Mouse (Mus musculus) left cerebral cortex, adult 11 months (tissue): ENCODE measurements around the gene Aplp1.
A peak's percentile ranks its signal among the peaks of the same experiment; 100 is the strongest.
"Not testable (repeated sequence)": the region's sequence is repeated elsewhere in the genome, so short reads cannot be mapped to it uniquely, and the experiment has no call there.

Experiments
- DNase-seq: peaks from one replicate; pipeline ENCODE4 v3.0.0; 2022; ENCODE audit warnings: low spot score

Gene Aplp1

GRCm38 (mm10) chr7:30444971-30445751 is at the start of gene Aplp1:
Aplp1 (minus strand) TSS chr7:30445535.
- no peak for DNase-seq

DNA sequence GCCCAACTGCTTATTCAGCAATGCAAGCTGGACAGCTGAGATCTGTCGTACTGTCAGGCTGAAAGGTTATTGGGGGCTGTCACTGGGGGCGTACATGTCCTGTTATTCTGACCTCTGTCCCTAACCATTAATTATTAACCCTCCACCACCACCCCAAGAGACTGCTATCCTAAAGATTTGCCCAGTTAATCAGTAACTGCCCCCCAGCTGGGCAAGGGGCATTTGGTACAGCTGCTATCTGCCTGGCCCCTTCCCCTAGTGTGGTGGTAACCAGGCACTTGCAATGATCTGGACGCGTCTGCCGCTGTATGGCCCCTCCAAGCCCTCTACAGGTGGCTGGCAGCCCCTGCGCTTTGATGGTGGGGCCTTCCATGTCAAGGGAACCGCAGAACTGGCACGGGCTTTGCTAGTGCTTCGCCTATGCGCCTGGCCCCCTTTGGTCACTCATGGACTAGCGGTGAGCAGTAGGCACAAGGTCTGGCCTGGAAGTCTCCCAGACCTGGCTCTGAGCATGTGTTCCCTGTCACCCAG is 48.1 kb upstream of the Aplp1 start, which contains the start of gene Prodh2:
Gene Prodh2, plus strand, starts transcription at position 222 of the 531 bp plus-strand sequence.
- no peak for DNase-seq

- DNase-seq, result peak; percentile 25
Measured at GRCm38 (mm10) chr7:30492765-30493164, 47.4 kb upstream of the Aplp1 start.

GRCm38 (mm10) chr7:30490957-30491307 is 45.6 kb upstream of the Aplp1 start:
- no peak for DNase-seq

DNA sequence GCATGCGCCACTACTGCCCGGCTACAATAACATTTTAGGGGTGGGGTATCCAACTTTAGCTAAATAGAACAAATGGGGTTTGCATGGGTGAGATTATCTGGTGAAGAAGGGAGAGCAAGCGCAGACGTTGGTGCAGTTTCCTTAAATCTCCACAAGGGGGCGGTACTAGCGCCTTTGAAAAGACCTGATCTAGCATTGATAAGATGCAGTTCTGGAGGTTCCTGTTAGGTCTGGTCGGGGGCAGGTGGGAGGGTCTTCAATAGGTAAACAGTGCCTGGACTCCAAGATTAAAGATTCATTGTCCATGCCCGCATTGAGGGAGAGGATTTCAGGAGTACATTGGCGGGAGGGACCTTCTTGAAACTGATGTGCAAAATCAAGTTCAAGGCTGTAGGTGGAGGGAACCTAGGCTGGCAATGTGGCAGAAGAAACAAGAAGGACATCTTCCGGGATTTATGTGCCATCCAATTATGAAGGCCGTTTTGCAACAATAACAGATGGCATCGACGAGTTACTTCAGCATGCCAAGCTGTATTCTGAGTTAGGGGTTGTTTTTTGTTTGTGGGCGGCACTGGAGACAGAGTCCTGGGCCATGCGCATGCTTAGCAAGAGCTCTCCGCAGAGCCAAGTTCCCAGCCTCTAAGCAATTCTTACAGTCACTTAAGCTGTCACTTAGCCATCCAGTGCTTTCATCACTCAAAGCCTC is 45.1 kb upstream of the Aplp1 start:
- peak; percentile 23 for DNase-seq

DNA sequence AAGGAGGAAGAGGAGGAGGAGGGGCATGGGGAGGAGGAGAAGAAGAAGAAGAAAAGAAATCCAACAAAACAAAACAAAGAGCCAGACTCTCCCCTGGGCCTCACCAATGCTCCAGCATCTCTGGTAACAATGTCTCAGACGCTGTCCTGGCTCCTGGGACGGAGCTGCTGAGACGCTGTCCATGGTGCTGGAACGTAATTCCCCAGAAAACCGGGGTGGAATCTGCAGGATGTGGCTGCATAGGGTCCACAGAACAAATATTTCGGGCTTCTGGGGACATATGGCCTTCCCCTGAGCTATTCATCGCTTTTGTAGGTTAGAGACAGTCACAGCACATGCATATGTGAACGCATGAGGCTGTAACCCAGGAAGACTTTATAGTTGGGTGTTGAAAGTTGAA is 38.9 kb upstream of the Aplp1 start:
- DNase-seq, result no peak

GRCm38 (mm10) chr7:30477415-30478381 is 32.4 kb upstream of the Aplp1 start:
- DNase-seq, result no peak

DNA sequence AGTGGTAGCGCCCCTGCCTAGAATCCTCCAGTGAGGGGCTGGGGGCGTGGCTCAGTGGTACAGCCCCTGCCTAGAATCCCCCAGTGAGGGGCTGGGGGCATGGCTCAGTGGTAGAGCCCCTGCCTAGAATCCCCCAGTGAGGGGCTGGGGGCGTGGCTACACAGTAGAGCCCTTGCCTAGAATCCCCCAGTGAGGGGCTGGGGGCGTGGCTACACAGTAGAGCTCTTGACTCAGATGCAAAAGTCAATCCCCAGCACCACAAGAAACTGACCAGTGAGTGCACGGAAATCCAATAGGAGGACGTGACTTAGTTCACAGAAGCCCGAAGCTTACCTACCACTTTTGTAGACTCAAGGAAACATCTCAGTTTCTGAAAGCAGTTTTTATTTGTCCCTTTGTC is 30.8 kb upstream of the Aplp1 start:
- DNase-seq, result not testable (repeated sequence)

- DNase-seq, result no peak
Measured at GRCm38 (mm10) chr7:30474999-30475398, 29.7 kb upstream of the Aplp1 start.

DNA sequence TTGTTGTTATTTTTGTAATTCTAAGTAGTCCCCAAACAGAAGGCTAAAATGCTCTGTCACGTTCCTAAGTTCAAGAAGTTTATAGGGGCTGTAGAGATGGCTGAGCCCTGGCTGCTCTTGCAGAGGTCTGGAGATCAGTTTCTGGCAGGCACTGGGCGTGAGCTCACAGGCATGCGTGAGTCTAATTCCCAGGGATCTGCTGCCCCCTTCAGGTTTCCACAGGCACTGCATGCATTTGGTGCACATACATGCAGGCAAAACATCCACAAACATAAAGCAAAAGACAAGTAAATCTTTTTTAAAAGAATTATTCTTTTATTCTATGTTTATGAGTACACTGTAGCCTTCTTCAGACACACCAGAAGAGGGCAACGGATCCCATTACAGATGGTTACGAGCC is 27.1 kb upstream of the Aplp1 start:
- DNase-seq, result no peak

GRCm38 (mm10) chr7:30464816-30465300 is 19.5 kb upstream of the Aplp1 start:
- DNase-seq, result no peak

DNA sequence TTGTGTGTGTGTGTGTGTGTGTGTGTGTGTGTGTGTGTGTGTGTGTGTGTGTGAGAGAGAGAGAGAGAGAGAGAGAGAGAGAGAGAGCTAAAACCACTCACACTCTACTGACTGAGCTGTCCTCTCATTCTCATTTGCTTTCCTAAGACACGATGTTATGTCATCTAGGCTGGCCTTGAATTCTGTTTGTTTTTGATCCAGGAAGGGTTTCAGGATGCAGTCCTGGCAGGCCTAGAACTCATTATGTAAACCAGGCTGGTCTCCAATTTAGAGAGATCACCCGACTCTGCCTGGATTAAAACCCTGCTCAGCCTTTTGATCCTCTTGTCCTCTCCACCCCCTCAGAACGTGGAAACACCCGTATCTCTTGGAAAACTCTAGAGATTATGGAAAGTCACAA is 18.7 kb upstream of the Aplp1 start:
- DNase-seq, result no peak

DNA sequence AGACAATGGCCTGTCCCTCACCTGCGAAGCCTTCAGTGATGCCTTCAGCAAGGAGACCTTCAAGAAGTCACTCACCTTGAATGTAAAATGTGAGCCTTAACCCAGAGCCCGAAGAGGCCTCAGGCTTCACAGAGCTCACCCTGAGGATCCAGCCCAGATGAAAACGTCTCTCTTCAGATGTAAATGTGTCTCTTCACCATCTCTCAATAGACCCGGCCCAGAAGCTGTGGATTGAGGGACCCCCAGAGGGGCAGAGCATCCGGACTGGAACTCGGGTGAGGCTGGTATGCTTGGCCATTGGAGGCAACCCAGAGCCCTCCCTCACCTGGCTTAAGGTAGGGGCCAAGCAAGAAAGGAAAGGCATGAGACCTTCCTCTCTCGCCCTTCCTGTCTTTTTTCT is 18.2 kb upstream of the Aplp1 start:
- DNase-seq, result no peak

- DNase-seq, result no peak
Measured at GRCm38 (mm10) chr7:30459484-30459883, 14.1 kb upstream of the Aplp1 start.

GRCm38 (mm10) chr7:30457629-30458330 is 12.4 kb upstream of the Aplp1 start, which contains the start of the genes Kirrel2 and Nphs1:
Kirrel2 (minus strand) TSS chr7:30457690.
Nphs1 (plus strand) TSS chr7:30458315.
- no peak for DNase-seq

GRCm38 (mm10) chr7:30456911-30457628 is 11.7 kb upstream of the Aplp1 start:
- no peak for DNase-seq

DNA sequence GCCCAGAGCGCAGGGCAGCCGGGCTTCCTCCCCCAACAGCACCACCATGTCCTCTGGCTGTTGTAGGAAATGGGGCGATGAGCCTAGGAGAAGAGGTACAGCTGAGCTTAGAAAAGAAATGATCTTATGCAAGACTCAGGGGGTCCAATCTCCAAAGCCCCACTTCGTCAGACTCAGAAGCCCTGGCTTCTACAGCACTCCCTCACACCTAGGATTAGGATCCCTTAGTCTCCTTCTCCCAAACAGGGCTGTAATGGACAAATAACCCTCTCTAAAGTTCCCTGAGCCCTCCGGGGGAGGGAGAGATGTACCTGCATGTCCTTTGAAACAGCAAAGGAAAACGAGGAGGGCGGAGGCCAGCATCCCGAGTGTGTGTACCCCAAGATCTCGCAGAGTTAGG is 11.2 kb upstream of the Aplp1 start:
- DNase-seq, result no peak

GRCm38 (mm10) chr7:30454259-30454658 is 8.9 kb upstream of the Aplp1 start:
- no peak for DNase-seq

GRCm38 (mm10) chr7:30453766-30454165 is 8.4 kb upstream of the Aplp1 start:
- no peak for DNase-seq

DNA sequence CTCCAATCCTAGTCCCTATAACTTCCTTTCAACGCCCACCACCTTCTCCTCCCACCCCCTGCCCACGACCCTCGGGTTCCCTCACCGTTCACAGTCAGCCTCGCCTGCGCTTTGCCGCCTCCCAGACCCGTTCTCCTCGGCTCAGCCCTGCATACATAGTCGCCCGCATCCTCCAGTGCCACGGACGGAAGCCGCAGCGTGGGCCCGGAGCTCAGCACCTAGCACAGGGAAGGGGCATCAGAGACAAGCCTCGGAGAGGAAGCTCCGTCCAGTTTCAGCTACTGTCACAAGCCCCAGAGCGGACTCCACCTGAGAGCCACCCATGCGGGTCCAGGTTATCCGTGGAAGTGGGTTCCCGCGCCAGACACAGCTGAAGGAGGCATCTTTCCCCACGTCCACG is 8.0 kb upstream of the Aplp1 start:
- DNase-seq, result no peak
